Mouse (Mus musculus) right cerebral cortex, postnatal 36 days (tissue): ENCODE results near the gene Cnnm2.

Experiments
- DNase-seq, 2 experiments: peaks; one replicate each; pipeline ENCODE4 v3.0.0; 2022; ENCODE audit warnings: low spot score in 2 of 2, mixed read lengths in 1 of 2

Cnnm2 gene

DNA sequence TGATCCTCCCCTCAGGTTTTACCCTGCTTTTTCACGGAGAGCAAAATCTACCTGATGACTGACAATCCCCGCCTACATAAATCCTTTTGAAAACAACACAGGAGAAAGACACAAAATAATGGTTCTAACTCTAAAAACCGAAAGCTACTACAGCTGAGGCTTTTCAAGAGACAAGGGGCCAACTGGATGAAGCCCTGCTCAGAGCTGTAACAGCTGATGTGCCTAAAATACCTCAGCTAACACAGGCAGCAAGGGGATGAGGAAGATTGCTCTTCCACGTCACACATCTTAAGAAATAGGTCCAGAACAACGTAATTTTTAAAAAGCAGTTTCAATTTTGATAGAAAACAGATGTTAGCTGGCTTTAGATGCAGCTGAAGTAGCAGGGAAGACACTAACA, 165.6 kb downstream of the Cnnm2 start:
- no peak for DNase-seq

DNA sequence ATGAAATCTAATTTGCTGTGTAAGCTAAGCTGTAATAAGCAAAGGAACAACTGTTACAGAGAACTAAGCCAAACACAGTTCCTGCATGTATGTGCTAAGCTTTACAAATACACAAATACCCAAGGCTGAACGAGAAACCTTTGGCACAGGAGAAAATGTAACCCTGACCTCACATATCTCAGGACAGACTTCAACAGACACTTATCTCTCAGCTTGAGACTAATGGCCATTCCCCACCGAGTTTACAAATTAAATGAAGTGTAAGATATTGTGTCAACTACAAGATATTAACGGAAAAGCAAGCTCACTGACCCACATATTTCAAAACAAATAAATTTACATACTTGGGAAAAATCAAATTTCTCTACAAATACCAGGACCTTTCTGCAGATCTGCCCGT, 166.7 kb downstream of the Cnnm2 start:
- no peak for DNase-seq

DNA sequence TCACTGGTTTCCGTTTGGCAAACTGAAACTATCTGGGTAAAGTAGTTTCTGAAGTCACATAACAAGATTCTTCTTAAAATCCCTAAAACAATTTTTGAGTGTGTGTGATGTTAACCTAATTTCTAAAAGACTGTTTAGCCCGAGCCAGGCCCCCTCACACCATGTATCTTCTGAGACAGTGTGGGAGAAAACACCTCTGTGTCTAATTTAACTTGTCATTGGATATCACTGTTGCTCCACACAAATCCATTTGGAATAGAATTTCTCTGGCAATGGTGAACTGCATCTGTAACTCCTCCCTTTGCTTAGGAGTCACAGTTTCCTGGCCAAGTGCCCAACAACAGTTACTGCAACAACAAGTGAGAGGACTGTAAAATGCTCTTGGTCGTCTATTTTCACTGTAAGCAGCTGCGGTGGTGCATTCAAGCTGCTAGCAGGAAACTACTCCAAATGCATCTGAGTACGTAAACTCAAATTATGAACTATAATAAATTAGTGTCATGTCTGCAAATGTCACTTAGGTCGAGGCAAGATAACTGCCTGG, 167.7 kb downstream of the Cnnm2 start:
- DNase-seq = no peak
